Comparison of ENCODE assay signal across 20 mouse cellular contexts in genomic region chr7:89155741-89156140, GRCm38 (mm10).
DNase-seq lines count a peak whose midpoint lies in the region; ATAC-seq and TF ChIP-seq lines count a peak whose summit lies in the region.
"Had no signal": no experiment of that assay in that cellular context is flagged by ENCODE, and none has a peak within 500 bp of the region (broad histone marks: within the 10 kb centered on the region; RNA-seq: fewer than 3 reads in every experiment).

No protein-coding gene starts in this region.

- H3K4me1 ChIP-seq in heart, embryonic 13.5 days = peaks cover 27% of the 10 kb centered on the region
- no peaks in the 10 kb centered on the region for H3K4me1 ChIP-seq in lung, embryonic 14.5 days (ENCODE audit: insufficient read depth)
- H3K4me1 ChIP-seq in limb, embryonic 14.5 days (ENCODE audit: control insufficient read depth, insufficient read depth, low read length) = peaks cover 19% of the 10 kb centered on the region
- H3K4me1 ChIP-seq: forebrain, embryonic 10.5 days; midbrain, embryonic 12.5 days; neural tube, embryonic 15.5 days had no signal

- H3K4me2 ChIP-seq in heart, embryonic 13.5 days = peak overlapping the region; percentile 37
- H3K4me2 ChIP-seq in lung, embryonic 14.5 days = no peak overlapping the region
- no peak overlapping the region for H3K4me2 ChIP-seq in limb, embryonic 14.5 days (replicated peaks; ENCODE audit: low read depth, low read length, severe bottlenecking)
- H3K4me2 ChIP-seq: kidney, embryonic 15.5 days; liver, embryonic 15.5 days; midbrain, embryonic 12.5 days; neural tube, embryonic 15.5 days had no signal

- H3K9me3 ChIP-seq in heart, embryonic 13.5 days = no peaks in the 10 kb centered on the region
- H3K9me3 ChIP-seq in lung, embryonic 14.5 days (ENCODE audit: low read depth, low read length) = no peaks in the 10 kb centered on the region
- no peaks in the 10 kb centered on the region for H3K9me3 ChIP-seq in limb, embryonic 14.5 days (ENCODE audit: control insufficient read depth, low read length)
- H3K9me3 ChIP-seq: forebrain, embryonic 10.5 days; hindbrain, embryonic 10.5 days; kidney, embryonic 15.5 days; liver, embryonic 15.5 days; midbrain, embryonic 12.5 days; neural tube, embryonic 15.5 days had no signal

- no peak for DNase-seq in heart, postnatal 14 days
- peak; percentile 23 for DNase-seq in lung, embryonic 14.5 days
- DNase-seq in lung, postnatal 4 days = no peak
- DNase-seq in brain, adult 2 months (ENCODE audit: low read depth, low spot score) = peak; percentile 20
- peak; percentile 23 for DNase-seq in limb, embryonic 14.5 days (ENCODE audit: low spot score)
- DNase-seq in left cerebral cortex, adult 18-20 months (ENCODE audit: low spot score in 2 of 2) = no peak
- DNase-seq in thymus, postnatal 10 days (ENCODE audit: low spot score in 2 of 2) = no peak
- DNase-seq: adrenal gland, adult 8-10 months; cerebellum, adult 11-12 months; cerebellum, postnatal 36 days; gastrocnemius, postnatal 10 days; thymus, postnatal 4 days had no signal

- peak overlapping the region; percentile 55 for H3K27ac ChIP-seq in heart, embryonic 13.5 days (replicated peaks)
- H3K27ac ChIP-seq in lung, embryonic 14.5 days (ENCODE audit: low read depth) = 0 out of 2 replicates have a peak overlapping the region, but pooled peaks have one; percentile 16
- H3K27ac ChIP-seq in limb, embryonic 14.5 days (replicated peaks; ENCODE audit: low read depth, low read length) = no peak overlapping the region
- H3K27ac ChIP-seq: forebrain, embryonic 10.5 days; hindbrain, embryonic 10.5 days; kidney, embryonic 15.5 days; left cerebral cortex, adult 2 months; liver, embryonic 15.5 days; midbrain, embryonic 12.5 days; neural tube, embryonic 15.5 days had no signal

- no peak for ATAC-seq in heart, embryonic 13.5 days (ENCODE audit: extremely low read depth, insufficient number of reproducible peaks, low FRiP score, low TSS enrichment)
- ATAC-seq in lung, embryonic 14.5 days (ENCODE audit: insufficient read depth) = no peak
- peak; percentile 50; the same call in 1 of the 2 replicates for ATAC-seq in limb, embryonic 14.5 days (ENCODE audit: low FRiP score, low read depth)

- 55% methylated on average over 7 of the region's 7 CpGs for WGBS in heart, embryonic 13.5 days
- 64% methylated on average over 7 of the region's 7 CpGs for WGBS in lung, embryonic 14.5 days
- WGBS in limb, embryonic 14.5 days = 70% methylated on average over 7 of the region's 7 CpGs

- no peak for TF ChIP-seq POLR2A in limb, embryonic 14.5 days (IDR thresholded peaks at IDR 0.05; ENCODE audit: borderline replicate concordance, extremely low read depth, insufficient read depth, insufficient read length)

- H3K9ac ChIP-seq in heart, embryonic 13.5 days = no peak overlapping the region
- no peak overlapping the region for H3K9ac ChIP-seq in lung, embryonic 14.5 days
- no peak overlapping the region for H3K9ac ChIP-seq in limb, embryonic 14.5 days (ENCODE audit: low read depth, low read length, severe bottlenecking)
- H3K9ac ChIP-seq: kidney, embryonic 15.5 days; liver, embryonic 15.5 days; midbrain, embryonic 12.5 days; neural tube, embryonic 15.5 days had no signal

- no peak for TF ChIP-seq CTCF in lung, embryonic 14.5 days (IDR thresholded peaks at IDR 0.05; ENCODE audit: low read depth)

- H3K36me3 ChIP-seq in heart, embryonic 13.5 days = peaks cover 37% of the 10 kb centered on the region
- H3K36me3 ChIP-seq in lung, embryonic 14.5 days (ENCODE audit: insufficient read depth) = peaks cover 8% of the 10 kb centered on the region
- peaks cover 27% of the 10 kb centered on the region for H3K36me3 ChIP-seq in limb, embryonic 14.5 days (ENCODE audit: control insufficient read depth, insufficient read depth, low read length)

- H3K4me3 ChIP-seq in heart, embryonic 13.5 days = no peak overlapping the region
- H3K4me3 ChIP-seq in lung, embryonic 14.5 days (ENCODE audit: low read depth, low read length) = no peak overlapping the region
- H3K4me3 ChIP-seq in limb, embryonic 14.5 days (replicated peaks; ENCODE audit: low read length) = no peak overlapping the region
- H3K4me3 ChIP-seq: forebrain, embryonic 10.5 days; hindbrain, embryonic 10.5 days; kidney, embryonic 15.5 days; left cerebral cortex, adult 2 months; liver, embryonic 15.5 days; midbrain, embryonic 12.5 days; neural tube, embryonic 15.5 days had no signal

- H3K27me3 ChIP-seq in heart, embryonic 13.5 days (replicated peaks) = no peaks in the 10 kb centered on the region
- H3K27me3 ChIP-seq in lung, embryonic 14.5 days (ENCODE audit: insufficient read depth, low read length) = no peaks in the 10 kb centered on the region
- no peaks in the 10 kb centered on the region for H3K27me3 ChIP-seq in limb, embryonic 14.5 days (ENCODE audit: control insufficient read depth, insufficient read depth, low read length)
- H3K27me3 ChIP-seq: kidney, embryonic 15.5 days; liver, embryonic 15.5 days; midbrain, embryonic 12.5 days; neural tube, embryonic 15.5 days had no signal

- intact Hi-C loops in heart, postnatal 14 days (cut with DNase I) = no loop called here

Comparison
In these comparisons a context has a peak if more than half of its experiments do, and no peak if none do; other contexts are left out.
1. DNase-seq: peak in lung, embryonic 14.5 days (single experiment), brain, adult 2 months (single experiment) and limb, embryonic 14.5 days (single experiment); none in heart, postnatal 14 days (0 of 2), lung, postnatal 4 days (0 of 2), left cerebral cortex, adult 18-20 months (0 of 2) and thymus, postnatal 10 days (0 of 2).